Mouse (Mus musculus) forebrain, embryonic 10.5 days (tissue): ENCODE results near the gene L3mbtl1. TPM values are rescaled to one million over a fixed set of nuclear protein-coding genes. Genes with fewer than 3 reads are reported as not detected.
"Not testable (repeated sequence)": the region's sequence is repeated elsewhere in the genome, so short reads cannot be mapped to it uniquely, and the experiment has no call there.

Experiments used
- DNase-seq: peaks from one replicate; pipeline ENCODE4 v3.0.0-alpha.2; 2017; ENCODE audit warnings: low spot score; ENCODE audit errors: extremely low spot score
- H3K27ac ChIP-seq: fragments of 300-500 bp; sonication (generic); 2 replicates; pipeline ENCODE4 v1.5.1; 2016; ENCODE audit warnings: mild to moderate bottlenecking
- H3K27me3 ChIP-seq: fragments of 300-500 bp; sonication (generic); 2 replicates; pipeline ENCODE4 v1.6.1; 2016; ENCODE audit warnings: mild to moderate bottlenecking; ENCODE audit not compliant: poor library complexity, severe bottlenecking
- H3K36me3 ChIP-seq: fragments of 300-500 bp; sonication (generic); replicated peaks from 2 replicates; pipeline ENCODE4 v1.6.1; 2016; ENCODE audit warnings: mild to moderate bottlenecking, moderate library complexity
- H3K4me1 ChIP-seq: fragments of 300-500 bp; sonication (generic); 2 replicates; pipeline ENCODE4 v1.6.1; 2016
- H3K4me3 ChIP-seq: fragments of 300-500 bp; sonication (generic); 2 replicates; pipeline ENCODE4 v1.5.1; 2016; ENCODE audit warnings: mild to moderate bottlenecking, moderate library complexity
- H3K9me3 ChIP-seq: fragments of 300-500 bp; sonication (generic); 2 replicates; pipeline ENCODE4 v1.6.1; 2016; ENCODE audit warnings: mild to moderate bottlenecking, moderate library complexity
- WGBS: fragments of 180-500 bp; shearing (Covaris S2); methylation state at CpG from one replicate; pipeline ENCODE4 v1.1.7; 2016; 5-methylcytosine and 5-hydroxymethylcytosine counted together
- polyA plus RNA-seq: library from polyadenylated mRNA; unstranded; fragments of >200 nt; fragmentation: Nextera tagmentation; extraction: Ambion mirVana; gene quantifications from 2 replicates; pipeline ENCODE4 v1.2.1, GENCODE M21; 2016

Gene L3mbtl1
- polyA plus RNA-seq, result 0.11 and 0.33 TPM in 2 replicates

GRCm38 (mm10) chr2:162943148-162943846, at the start of gene L3mbtl1:
TSS of gene L3mbtl1 (plus strand) at chr2:162943472.
- Histone ChIP-seq H3K27me3 (peaks cover 52% of the 10 kb centered on the region), H3K27ac (peak within 1 kb of the TSS; percentile 73), H3K9me3 (no peaks in the 10 kb centered on the region), H3K4me3 (peak within 1 kb of the TSS; percentile 65), H3K36me3 (peaks cover 30% of the 10 kb centered on the region), H3K4me1 (peaks cover 25% of the 10 kb centered on the region)
- under 1% methylated on average over 40 of the region's 40 CpGs for WGBS
- no peak for DNase-seq

GRCm38 (mm10) chr2:162899256-162899655, 44.0 kb upstream of the L3mbtl1 start:
- H3K27me3 ChIP-seq, H3K4me3 ChIP-seq, H3K27ac ChIP-seq, DNase-seq, H3K9me3 ChIP-seq, H3K36me3 ChIP-seq: not testable (repeated sequence)
- peaks cover 23% of the 10 kb centered on the region for H3K4me1 ChIP-seq
- WGBS, result 90% methylated on average over 20 of the region's 20 CpGs

DNA sequence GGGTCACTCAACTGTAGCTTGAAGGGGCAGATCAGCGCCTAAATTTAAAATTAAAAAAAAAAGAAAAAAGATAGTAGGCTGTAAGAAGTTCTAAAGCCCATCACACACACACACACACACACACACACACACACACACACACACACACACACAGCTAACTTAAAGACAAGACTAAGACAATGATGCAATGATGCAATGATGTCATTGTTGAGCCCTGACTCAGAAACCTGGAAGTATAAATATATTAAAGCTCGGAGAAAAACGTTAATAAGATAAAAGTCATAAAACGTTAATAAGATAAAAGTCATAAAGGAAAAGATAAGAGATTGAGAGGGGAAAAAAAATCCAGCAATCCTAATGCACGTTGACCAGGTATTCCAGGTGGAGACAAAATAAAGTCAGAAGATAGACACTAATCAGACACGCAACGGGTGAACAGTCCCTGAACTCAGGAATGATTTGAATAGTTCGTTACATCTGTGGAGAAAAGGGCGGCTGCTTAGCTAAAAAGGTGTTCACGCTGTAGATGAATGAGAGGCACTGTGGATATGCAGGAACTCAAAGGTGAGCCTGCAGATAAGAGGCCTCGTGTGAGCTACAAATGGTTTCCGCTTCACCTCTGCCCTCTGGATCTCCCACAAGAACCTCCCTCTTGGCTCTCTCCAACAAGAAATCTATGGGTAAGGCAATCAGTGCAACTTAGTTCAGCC, 43.2 kb upstream of the L3mbtl1 start:
- WGBS, result 69% methylated on average over 12 of the region's 12 CpGs

DNA sequence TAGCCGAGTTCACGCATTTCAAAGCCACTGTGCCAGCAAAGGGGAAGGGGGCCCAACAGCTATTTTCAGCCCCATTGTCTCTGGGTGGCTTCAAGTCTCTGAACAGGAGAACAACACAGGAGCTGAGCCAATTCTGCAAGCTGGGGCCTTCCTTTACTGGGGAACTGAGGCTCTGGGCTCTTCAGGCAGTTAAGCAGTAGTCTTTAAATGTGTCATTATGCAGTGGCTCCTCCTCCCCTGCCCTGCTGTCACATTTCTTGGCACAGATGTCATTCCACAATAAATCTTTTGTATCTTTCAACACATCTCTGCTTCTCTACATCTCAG, 42.7 kb upstream of the L3mbtl1 start:
- DNase-seq, result no peak
- 11% methylated on average over 2 of the region's 2 CpGs for WGBS
- H3K4me3 ChIP-seq, result no peak overlapping the region

More for the DNA sequence above, 43.2 kb upstream of the L3mbtl1 start:
- no peak for DNase-seq
- no peaks in the 10 kb centered on the region for H3K9me3 ChIP-seq
- no peaks in the 10 kb centered on the region for H3K27me3 ChIP-seq
- no peak overlapping the region for H3K4me3 ChIP-seq
- no peaks in the 10 kb centered on the region for H3K36me3 ChIP-seq
- no peak overlapping the region for H3K27ac ChIP-seq
- peaks cover 23% of the 10 kb centered on the region for H3K4me1 ChIP-seq

GRCm38 (mm10) chr2:162905902-162906301, 37.4 kb upstream of the L3mbtl1 start:
- WGBS, result 72% methylated on average over 4 of the region's 4 CpGs
- Histone ChIP-seq H3K36me3 (no peaks in the 10 kb centered on the region), H3K27me3 (no peaks in the 10 kb centered on the region), H3K27ac (no peak overlapping the region), H3K4me1 (peaks cover 7% of the 10 kb centered on the region), H3K4me3 (no peak overlapping the region), H3K9me3 (no peaks in the 10 kb centered on the region)
- no peak for DNase-seq

More for the DNA sequence above, 42.7 kb upstream of the L3mbtl1 start:
- Histone ChIP-seq H3K27me3 (no peaks in the 10 kb centered on the region), H3K27ac (no peak overlapping the region), H3K36me3 (no peaks in the 10 kb centered on the region), H3K9me3 (no peaks in the 10 kb centered on the region), H3K4me1 (peaks cover 23% of the 10 kb centered on the region)

GRCm38 (mm10) chr2:162908052-162908491, 35.2 kb upstream of the L3mbtl1 start:
- Histone ChIP-seq H3K36me3 (no peaks in the 10 kb centered on the region), H3K4me1 (peaks cover 5% of the 10 kb centered on the region), H3K27ac (no peak overlapping the region), H3K9me3 (no peaks in the 10 kb centered on the region), H3K27me3 (no peaks in the 10 kb centered on the region), H3K4me3 (no peak overlapping the region)
- no peak for DNase-seq
- WGBS, result 60% methylated on average over 16 of the region's 16 CpGs

DNA sequence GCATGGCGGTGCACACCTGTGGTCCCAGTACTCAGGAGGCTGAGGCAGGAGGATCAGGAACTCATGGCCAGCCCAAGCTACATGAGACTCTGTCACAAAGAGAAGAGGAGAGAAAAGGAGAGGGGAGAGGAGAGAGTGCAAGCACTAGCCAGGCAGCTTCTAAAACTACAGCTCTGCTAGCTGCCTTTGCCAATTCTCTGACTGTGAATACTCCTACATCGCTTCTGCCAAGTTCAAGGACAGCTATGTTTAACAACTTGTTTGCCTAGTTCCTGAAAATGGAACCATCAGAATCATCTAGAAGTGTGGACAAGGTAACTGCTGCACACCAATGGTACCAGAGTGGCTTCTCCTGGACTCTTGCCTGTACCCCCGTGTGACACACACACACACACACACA, 29.2 kb upstream of the L3mbtl1 start:
- Histone ChIP-seq H3K4me3 (no peak overlapping the region), H3K9me3 (no peaks in the 10 kb centered on the region), H3K27me3 (no peaks in the 10 kb centered on the region), H3K4me1 (no peaks in the 10 kb centered on the region), H3K27ac (no peak overlapping the region), H3K36me3 (no peaks in the 10 kb centered on the region)
- 78% methylated on average over 3 of the region's 3 CpGs for WGBS
- no peak for DNase-seq

- Histone ChIP-seq H3K9me3 (no peaks in the 10 kb centered on the region), H3K36me3 (no peaks in the 10 kb centered on the region), H3K27me3 (no peaks in the 10 kb centered on the region), H3K4me3 (no peak overlapping the region), H3K27ac (no peak overlapping the region), H3K4me1 (no peaks in the 10 kb centered on the region)
- 72% methylated on average over 2 of the region's 2 CpGs for WGBS
- no peak for DNase-seq
These were observed 28.8 kb upstream of the L3mbtl1 start for GRCm38 (mm10) chr2:162914519-162914918.

DNA sequence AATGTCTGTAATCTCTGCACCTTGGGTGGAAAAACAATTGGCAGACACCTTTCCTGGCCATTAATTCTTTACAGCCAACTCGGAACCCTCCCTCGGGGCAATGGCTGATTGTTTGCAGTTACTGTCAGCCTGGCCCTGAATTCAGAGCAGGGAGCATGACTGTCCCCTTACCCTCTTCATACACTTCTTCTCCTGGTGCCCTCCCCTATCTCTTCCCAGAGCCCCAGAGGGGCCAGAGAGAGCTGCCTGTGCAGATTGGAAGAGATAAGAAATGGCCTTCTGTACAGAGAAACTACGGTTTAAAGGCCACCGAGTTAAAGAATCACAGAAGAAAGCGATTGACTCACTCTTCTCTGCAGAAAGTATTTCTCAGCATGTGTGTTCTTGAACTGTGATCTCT, 23.3 kb upstream of the L3mbtl1 start:
- no peak overlapping the region for H3K4me3 ChIP-seq
- H3K27ac ChIP-seq, result no peak overlapping the region
- H3K9me3 ChIP-seq, result no peaks in the 10 kb centered on the region
- no peaks in the 10 kb centered on the region for H3K27me3 ChIP-seq
- DNase-seq, result no peak
- WGBS, result 84% methylated on average over 5 of the region's 5 CpGs
- no peaks in the 10 kb centered on the region for H3K36me3 ChIP-seq
- H3K4me1 ChIP-seq, result no peaks in the 10 kb centered on the region

DNA sequence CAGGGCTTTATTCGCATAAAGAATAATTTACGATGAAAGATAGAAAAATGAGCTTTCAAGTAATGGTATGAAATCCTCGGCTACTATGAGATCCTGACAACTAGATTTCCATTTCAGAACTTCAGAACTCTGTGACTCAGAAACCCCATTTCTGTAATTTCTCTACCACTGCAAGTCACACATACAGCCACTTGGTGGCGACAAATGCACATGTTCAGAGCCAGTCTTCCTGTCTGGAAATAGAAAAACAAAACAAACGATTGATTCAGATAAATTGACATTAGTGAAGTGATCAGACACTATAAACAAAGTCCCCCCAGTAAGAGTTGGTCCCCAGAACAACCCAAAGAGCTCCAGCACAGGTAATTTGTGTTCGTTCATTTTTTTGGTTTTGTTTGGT, 21.1 kb upstream of the L3mbtl1 start:
- DNase-seq, result no peak
- WGBS, result 19% methylated on average over 6 of the region's 6 CpGs
- no peaks in the 10 kb centered on the region for H3K9me3 ChIP-seq
- no peak overlapping the region for H3K4me3 ChIP-seq
- H3K27ac ChIP-seq, result no peak overlapping the region
- no peaks in the 10 kb centered on the region for H3K27me3 ChIP-seq
- no peaks in the 10 kb centered on the region for H3K36me3 ChIP-seq
- no peaks in the 10 kb centered on the region for H3K4me1 ChIP-seq

GRCm38 (mm10) chr2:162922834-162923233, 20.4 kb upstream of the L3mbtl1 start:
- no peaks in the 10 kb centered on the region for H3K36me3 ChIP-seq
- no peak overlapping the region for H3K27ac ChIP-seq
- no peak overlapping the region for H3K4me3 ChIP-seq
- H3K27me3 ChIP-seq, result no peaks in the 10 kb centered on the region
- no peak for DNase-seq
- H3K4me1 ChIP-seq, result no peaks in the 10 kb centered on the region
- no peaks in the 10 kb centered on the region for H3K9me3 ChIP-seq
- 79% methylated on average over 5 of the region's 5 CpGs for WGBS

DNA sequence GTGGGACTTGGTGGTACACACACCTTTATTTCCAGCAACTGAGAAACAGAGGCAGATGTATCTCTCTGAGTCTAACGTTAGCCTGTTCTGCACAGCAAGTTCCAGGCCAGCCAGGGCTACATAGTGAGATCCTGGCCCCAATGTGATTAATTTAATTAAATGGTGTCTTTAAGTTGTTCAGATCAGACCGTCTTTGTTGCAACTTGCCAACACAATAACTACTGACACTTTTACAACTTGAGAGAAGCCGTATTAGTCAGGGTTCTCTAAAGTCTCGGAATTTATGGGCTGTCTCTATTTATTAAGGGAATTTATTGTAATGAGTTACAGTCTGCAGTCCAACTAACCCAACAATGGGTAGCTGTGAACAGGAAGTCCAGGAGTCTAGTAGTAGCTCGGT, 19.1 kb upstream of the L3mbtl1 start:
- Histone ChIP-seq H3K4me1 (no peaks in the 10 kb centered on the region), H3K27ac (no peak overlapping the region), H3K4me3 (no peak overlapping the region), H3K9me3 (no peaks in the 10 kb centered on the region), H3K36me3 (no peaks in the 10 kb centered on the region), H3K27me3 (0 out of 2 replicates have a peak, but pooled peaks cover 2% of the 10 kb centered on the region)
- DNase-seq, result no peak
- WGBS, result 86% methylated on average over 5 of the region's 5 CpGs

DNA sequence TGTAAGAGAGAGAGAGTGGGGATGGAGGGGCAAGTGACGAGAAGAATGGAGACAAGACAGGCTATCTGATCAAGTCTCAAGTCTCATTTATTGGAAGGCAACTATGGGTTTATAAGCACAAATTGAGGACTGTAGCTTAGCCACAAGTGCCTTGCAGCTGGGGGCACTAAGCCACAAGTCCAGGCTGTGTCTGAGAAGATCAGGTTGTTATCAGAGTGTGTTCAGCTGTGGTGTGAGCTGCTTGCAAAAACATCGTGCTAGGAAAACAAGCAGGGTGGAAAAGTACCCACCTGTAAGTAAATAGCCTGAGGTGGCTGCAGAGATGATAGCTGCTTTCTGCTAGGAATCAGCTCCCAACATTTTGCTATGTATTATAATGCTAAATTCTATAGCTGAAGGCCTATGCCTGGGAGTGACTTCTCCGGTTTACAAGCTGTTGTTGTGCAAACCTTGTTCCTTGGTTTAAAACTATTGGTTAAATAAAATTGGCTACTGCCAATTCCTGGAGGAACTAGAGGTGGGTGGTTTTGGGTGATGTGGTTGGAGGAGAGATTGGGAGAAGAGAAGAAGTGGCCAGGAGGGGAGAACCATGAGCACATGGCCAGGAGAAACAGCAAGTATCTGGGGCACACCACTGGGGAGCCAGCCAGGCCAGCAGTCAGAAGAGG, 15.2 kb upstream of the L3mbtl1 start:
- no peak for DNase-seq
- Histone ChIP-seq H3K4me3 (no peak overlapping the region), H3K36me3 (peaks cover 7% of the 10 kb centered on the region), H3K4me1 (peaks cover 17% of the 10 kb centered on the region), H3K27me3 (peaks cover 9% of the 10 kb centered on the region; the same call in 1 of the 2 replicates), H3K9me3 (no peaks in the 10 kb centered on the region), H3K27ac (no peak overlapping the region)
- WGBS, result 69% methylated on average over 3 of the region's 3 CpGs
